Mouse (Mus musculus) hindbrain, embryonic 11.5 days (tissue): ENCODE results near the gene Spred2. TPM values are rescaled to one million over a fixed set of nuclear protein-coding genes. Genes with fewer than 3 reads are reported as not detected.
A peak's percentile ranks its signal among the peaks of the same experiment; 100 is the strongest.

Experiments
- ATAC-seq: fragments of 200-750 bp; cut with Nextera tagmentation; 2 replicates; pipeline ENCODE4 v1.8.0; 2017; ENCODE audit warnings: mild to moderate bottlenecking, moderate TSS enrichment, moderate library complexity; ENCODE audit not compliant: low FRiP score
- DNase-seq: peaks from one replicate; pipeline ENCODE4 v3.0.0-alpha.2; 2015; ENCODE audit warnings: low spot score
- H3K27ac ChIP-seq: fragments of 300-500 bp; sonication (generic); 2 replicates; pipeline ENCODE4 v1.5.1; 2014; ENCODE audit warnings: mild to moderate bottlenecking, low read depth, low read length
- H3K27me3 ChIP-seq: fragments of 300-500 bp; sonication (generic); 2 replicates; pipeline ENCODE4 v1.6.1; 2014; ENCODE audit warnings: mild to moderate bottlenecking, low read length, moderate library complexity, mixed read lengths; ENCODE audit not compliant: control insufficient read depth, insufficient read depth
- H3K36me3 ChIP-seq: fragments of 300-500 bp; sonication (generic); 2 replicates; pipeline ENCODE4 v1.6.1; 2014; ENCODE audit warnings: mild to moderate bottlenecking, low read length, moderate library complexity, mixed read lengths; ENCODE audit not compliant: control insufficient read depth, insufficient read depth
- H3K4me1 ChIP-seq: fragments of 300-500 bp; sonication (generic); replicated peaks from 2 replicates; pipeline ENCODE4 v1.6.1; 2014; ENCODE audit warnings: low read length, mixed read lengths; ENCODE audit not compliant: control insufficient read depth, insufficient read depth
- H3K4me2 ChIP-seq: fragments of 300-500 bp; sonication (generic); replicated peaks from 2 replicates; pipeline ENCODE4 v1.6.1; 2014; ENCODE audit warnings: mild to moderate bottlenecking, low read depth, low read length
- H3K4me3 ChIP-seq: fragments of 300-500 bp; sonication (generic); 2 replicates; pipeline ENCODE4 v1.5.1; 2014; ENCODE audit warnings: low read depth, low read length
- H3K9ac ChIP-seq: fragments of 300-500 bp; sonication (generic); 2 replicates; pipeline ENCODE4 v1.6.1; 2014; ENCODE audit warnings: low read depth, low read length
- H3K9me3 ChIP-seq: fragments of 300-500 bp; sonication (generic); 2 replicates; pipeline ENCODE4 v1.6.1; 2016; ENCODE audit warnings: low read length; ENCODE audit not compliant: control insufficient read depth
- WGBS: fragments of 180-500 bp; shearing (Covaris S2); extraction: QIAGEN DNeasy Blood & Tissue Kit; methylation state at CpG from one replicate; pipeline ENCODE4 v1.1.7; 2014; 5-methylcytosine and 5-hydroxymethylcytosine counted together
- polyA plus RNA-seq: library from polyadenylated mRNA; unstranded; fragments of >200 nt; fragmentation: Nextera tagmentation; extraction: Ambion mirVana; gene quantifications from 2 replicates; pipeline ENCODE4 v1.2.1, GENCODE M21; 2014

Spred2 gene
- polyA plus RNA-seq, 1 experiment from 2014 or later = 6.2 TPM

- Histone ChIP-seq H3K4me1 (no peaks in the 10 kb centered on the region), H3K9me3 (no peaks in the 10 kb centered on the region), H3K27me3 (no peaks in the 10 kb centered on the region), H3K4me2 (no peak overlapping the region), H3K27ac (no peak overlapping the region), H3K4me3 (no peak overlapping the region), H3K36me3 (no peaks in the 10 kb centered on the region), H3K9ac (no peak overlapping the region)
- ATAC-seq (no peak), DNase-seq (no peak)
- WGBS = 78% methylated on average over 4 of the region's 4 CpGs
Observed at GRCm38 (mm10) chr11:19900712-19901111, 23.5 kb upstream of the Spred2 start.

DNA sequence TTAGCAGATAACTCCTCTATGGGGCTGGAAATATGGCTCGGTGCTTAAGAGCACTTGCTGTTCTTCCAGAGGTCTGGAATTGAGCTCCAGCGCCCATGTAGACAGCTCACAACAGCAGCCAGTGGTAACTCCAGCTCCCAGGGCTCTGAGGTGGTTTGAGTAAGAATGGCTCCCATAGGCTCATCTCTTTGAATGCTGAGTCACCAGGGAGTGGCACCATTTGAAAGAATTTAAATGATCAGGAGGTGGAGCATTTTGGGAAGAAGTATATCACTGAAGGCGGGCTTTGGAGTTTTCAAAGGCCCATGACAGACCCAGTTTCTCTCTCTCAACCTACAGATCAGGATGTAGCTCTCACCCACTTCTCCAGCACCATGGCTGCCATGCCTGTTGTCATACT lies 13.0 kb upstream of the Spred2 start:
- 89% methylated on average over 3 of the region's 3 CpGs for WGBS
- DNase-seq = no peak
- Histone ChIP-seq H3K27me3 (no peaks in the 10 kb centered on the region), H3K9me3 (no peaks in the 10 kb centered on the region), H3K4me2 (no peak overlapping the region), H3K36me3 (no peaks in the 10 kb centered on the region), H3K4me1 (no peaks in the 10 kb centered on the region), H3K9ac (no peak overlapping the region), H3K4me3 (no peak overlapping the region), H3K27ac (no peak overlapping the region)
- no peak for ATAC-seq

GRCm38 (mm10) chr11:19912179-19912578 lies 12.0 kb upstream of the Spred2 start:
- DNase-seq (no peak), ATAC-seq (no peak)
- Histone ChIP-seq H3K9me3 (no peaks in the 10 kb centered on the region), H3K9ac (no peak overlapping the region), H3K27me3 (no peaks in the 10 kb centered on the region), H3K4me3 (no peak overlapping the region), H3K4me2 (no peak overlapping the region), H3K36me3 (no peaks in the 10 kb centered on the region), H3K4me1 (no peaks in the 10 kb centered on the region), H3K27ac (no peak overlapping the region)
- 91% methylated on average over 6 of the region's 6 CpGs for WGBS

DNA sequence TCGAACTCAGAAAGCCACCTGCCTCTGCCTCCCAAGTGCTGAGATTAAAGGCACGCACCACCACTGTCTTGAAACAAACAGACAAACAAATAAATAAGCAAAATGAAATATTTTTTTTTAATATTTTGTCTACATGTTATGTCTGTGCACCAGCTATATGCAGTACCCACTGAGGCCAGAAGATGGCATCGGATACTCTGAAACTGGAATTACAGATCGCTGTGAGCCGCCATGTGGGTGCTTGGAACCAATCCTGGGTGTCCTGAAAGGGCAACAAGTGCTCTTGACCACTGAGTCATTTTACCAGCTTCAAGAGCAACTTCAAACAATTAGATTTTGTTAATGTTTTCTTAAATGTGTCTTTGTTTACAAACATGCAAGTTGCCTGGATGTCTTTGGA lies 11.5 kb upstream of the Spred2 start:
- WGBS = 88% methylated on average over 5 of the region's 5 CpGs

GRCm38 (mm10) chr11:19913761-19914160 lies 10.4 kb upstream of the Spred2 start:
- Histone ChIP-seq H3K4me3 (no peak overlapping the region), H3K36me3 (no peaks in the 10 kb centered on the region), H3K9ac (no peak overlapping the region), H3K9me3 (no peaks in the 10 kb centered on the region), H3K4me2 (no peak overlapping the region), H3K27me3 (peaks cover 2% of the 10 kb centered on the region; the same call in 1 of the 2 replicates), H3K4me1 (0 out of 2 replicates have a peak, but pooled peaks cover 2% of the 10 kb centered on the region), H3K27ac (no peak overlapping the region)
- 95% methylated on average over 4 of the region's 4 CpGs for WGBS
- no peak for DNase-seq
- ATAC-seq = no peak

More for the DNA sequence above, 11.5 kb upstream of the Spred2 start:
- ATAC-seq = no peak
- Histone ChIP-seq H3K27ac (no peak overlapping the region), H3K9me3 (no peaks in the 10 kb centered on the region), H3K36me3 (no peaks in the 10 kb centered on the region), H3K27me3 (no peaks in the 10 kb centered on the region), H3K4me3 (no peak overlapping the region), H3K9ac (no peak overlapping the region), H3K4me2 (no peak overlapping the region), H3K4me1 (no peaks in the 10 kb centered on the region)
- DNase-seq = no peak

DNA sequence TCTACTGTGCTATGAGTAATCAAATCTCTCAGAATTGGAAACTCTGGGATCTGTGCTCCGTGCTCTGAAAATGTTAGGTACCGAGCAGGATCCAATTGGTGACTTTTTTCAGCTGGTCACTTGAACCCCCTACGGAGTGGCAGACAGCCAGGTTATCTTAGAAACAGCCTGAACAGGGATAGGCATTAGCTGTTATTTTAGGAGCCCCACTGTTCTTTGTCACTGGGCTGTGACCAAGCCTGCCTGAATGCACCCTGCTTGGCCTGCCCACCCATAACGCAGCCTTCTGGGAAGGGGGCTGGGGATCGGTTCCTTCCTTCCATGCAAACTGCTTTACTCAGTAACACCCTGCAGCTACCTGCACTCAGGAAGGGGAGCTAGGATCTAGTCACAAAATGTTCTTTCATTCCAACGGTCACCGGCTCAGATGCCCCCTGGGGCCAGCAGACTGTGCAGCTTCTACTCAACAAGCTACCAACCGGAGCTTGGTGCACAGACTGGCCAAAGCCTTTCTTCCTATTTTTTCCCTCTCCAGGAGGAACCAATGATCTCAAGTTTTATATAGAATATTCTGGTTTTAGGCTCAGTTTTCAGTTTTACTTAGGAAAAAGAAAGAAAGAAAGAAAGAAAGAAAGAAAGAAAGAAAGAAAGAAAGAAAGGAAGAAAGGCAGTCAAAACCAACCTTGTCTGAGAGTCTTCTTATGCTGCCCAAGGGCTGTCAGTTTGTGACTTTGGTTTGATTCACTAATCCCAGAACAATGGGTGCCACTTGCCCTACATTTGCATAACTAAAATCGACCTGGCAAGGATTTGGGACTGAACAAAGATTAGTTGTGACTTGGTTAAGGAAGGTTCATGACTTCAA lies 6.6 kb upstream of the Spred2 start:
- ATAC-seq = no peak
- Histone ChIP-seq H3K36me3 (no peaks in the 10 kb centered on the region), H3K9ac (no peak overlapping the region), H3K27ac (no peak overlapping the region), H3K4me2 (no peak overlapping the region), H3K4me3 (no peak overlapping the region), H3K4me1 (0 out of 2 replicates have a peak, but pooled peaks cover 2% of the 10 kb centered on the region), H3K27me3 (peaks cover 2% of the 10 kb centered on the region; the same call in 1 of the 2 replicates), H3K9me3 (no peaks in the 10 kb centered on the region)
- DNase-seq = no peak
- WGBS = 14% methylated on average over 9 of the region's 9 CpGs

GRCm38 (mm10) chr11:19918246-19918540 lies 6.0 kb upstream of the Spred2 start:
- Histone ChIP-seq H3K9ac (no peak overlapping the region), H3K4me1 (0 out of 2 replicates have a peak, but pooled peaks cover 2% of the 10 kb centered on the region), H3K27me3 (peaks cover 2% of the 10 kb centered on the region; the same call in 1 of the 2 replicates), H3K9me3 (no peaks in the 10 kb centered on the region), H3K4me2 (no peak overlapping the region; the same call in 1 of the 2 replicates), H3K36me3 (no peaks in the 10 kb centered on the region), H3K4me3 (no peak overlapping the region), H3K27ac (no peak overlapping the region)
- ATAC-seq = no peak
- DNase-seq = no peak
- 25% methylated on average over 2 of the region's 2 CpGs for WGBS

GRCm38 (mm10) chr11:19919460-19919784 lies 4.8 kb upstream of the Spred2 start:
- H3K4me1 ChIP-seq = 0 out of 2 replicates have a peak, but pooled peaks cover 2% of the 10 kb centered on the region
- H3K27me3 ChIP-seq = peaks cover 2% of the 10 kb centered on the region; the same call in 1 of the 2 replicates
- no peaks in the 10 kb centered on the region for H3K9me3 ChIP-seq
- DNase-seq (no peak), ATAC-seq (no peak)
- WGBS = under 1% methylated on average over 6 of the region's 6 CpGs
- H3K36me3 ChIP-seq = no peaks in the 10 kb centered on the region
- peak overlapping the region; percentile 81 for H3K4me2 ChIP-seq
- H3K4me3 ChIP-seq = peak overlapping the region; percentile 62
- H3K9ac ChIP-seq = peak overlapping the region; percentile 76
- peak overlapping the region; percentile 79; the same call in 1 of the 2 replicates for H3K27ac ChIP-seq
